Mouse (Mus musculus) liver, embryonic 12.5 days (tissue): ENCODE measurements at regions not wholly inside any gene's neighbourhood (a gene's known extent, or its start where the extent isn't known, plus 50 kb on each side); places are given as distances from the start of the nearest gene placed in this dataset.

Experiments used
- ATAC-seq: fragments of 200-750 bp; cut with Nextera tagmentation; 2 replicates; pipeline ENCODE4 v1.8.0; 2017; ENCODE audit warnings: moderate number of reproducible peaks, mild to moderate bottlenecking, moderate library complexity
- H3K27ac ChIP-seq: fragments of 300-500 bp; sonication (generic); 2 replicates; pipeline ENCODE4 v1.5.1; 2016; ENCODE audit warnings: mild to moderate bottlenecking
- H3K27me3 ChIP-seq: fragments of 300-500 bp; sonication (generic); replicated peaks from 2 replicates; pipeline ENCODE4 v1.6.1; 2016; ENCODE audit warnings: mild to moderate bottlenecking, moderate library complexity
- H3K36me3 ChIP-seq: fragments of 300-500 bp; sonication (generic); 2 replicates; pipeline ENCODE4 v1.6.1; 2016; ENCODE audit warnings: mild to moderate bottlenecking, moderate library complexity
- H3K4me1 ChIP-seq: fragments of 300-500 bp; sonication (generic); 2 replicates; pipeline ENCODE4 v1.6.1; 2016
- H3K4me2 ChIP-seq: fragments of 300-500 bp; sonication (generic); 2 replicates; pipeline ENCODE4 v1.6.1; 2016; ENCODE audit warnings: mild to moderate bottlenecking, moderate library complexity
- H3K4me3 ChIP-seq: fragments of 300-500 bp; sonication (generic); 2 replicates; pipeline ENCODE4 v1.5.1; 2016; ENCODE audit warnings: mild to moderate bottlenecking, moderate library complexity
- H3K9ac ChIP-seq: fragments of 300-500 bp; sonication (generic); 2 replicates; pipeline ENCODE4 v1.6.1; 2016; ENCODE audit warnings: mild to moderate bottlenecking, moderate library complexity
- H3K9me3 ChIP-seq: fragments of 300-500 bp; sonication (generic); replicated peaks from 2 replicates; pipeline ENCODE4 v1.6.1; 2016; ENCODE audit warnings: mild to moderate bottlenecking, moderate library complexity
- WGBS: fragments of 180-500 bp; shearing (Covaris S2); methylation state at CpG from one replicate; pipeline ENCODE4 v1.1.7; 2016; ENCODE audit not compliant: insufficient replicate concordance; 5-methylcytosine and 5-hydroxymethylcytosine counted together

- H3K27ac ChIP-seq, result no peak overlapping the region
- no peak overlapping the region for H3K4me2 ChIP-seq
- WGBS, result 69% methylated on average over 6 of the region's 6 CpGs
- no peaks in the 10 kb centered on the region for H3K4me1 ChIP-seq
- H3K27me3 ChIP-seq, result no peaks in the 10 kb centered on the region
- no peak for ATAC-seq
- no peak overlapping the region for H3K4me3 ChIP-seq
- no peak overlapping the region for H3K9ac ChIP-seq
- no peaks in the 10 kb centered on the region for H3K36me3 ChIP-seq
- no peaks in the 10 kb centered on the region for H3K9me3 ChIP-seq
These were observed 356.3 kb upstream of the Lmcd1 start for GRCm38 (mm10) chr6:111917248-111917721.

GRCm38 (mm10) chr6:111917868-111918597 is 355.5 kb upstream of the Lmcd1 start:
- Histone ChIP-seq H3K9ac (no peak overlapping the region), H3K36me3 (no peaks in the 10 kb centered on the region), H3K4me1 (no peaks in the 10 kb centered on the region), H3K9me3 (no peaks in the 10 kb centered on the region), H3K27me3 (no peaks in the 10 kb centered on the region), H3K4me3 (no peak overlapping the region), H3K4me2 (no peak overlapping the region), H3K27ac (no peak overlapping the region)
- no peak for ATAC-seq
- WGBS, result 59% methylated on average over 3 of the region's 3 CpGs

GRCm38 (mm10) chr6:111932596-111932995 is 341.0 kb upstream of the Lmcd1 start:
- no peak for ATAC-seq
- Histone ChIP-seq H3K27ac (no peak overlapping the region), H3K9me3 (peaks cover 4% of the 10 kb centered on the region; the same call in 1 of the 2 replicates), H3K9ac (no peak overlapping the region), H3K27me3 (no peaks in the 10 kb centered on the region), H3K4me2 (no peak overlapping the region), H3K4me1 (no peaks in the 10 kb centered on the region), H3K4me3 (no peak overlapping the region), H3K36me3 (no peaks in the 10 kb centered on the region)
- 48% methylated on average over 2 of the region's 2 CpGs for WGBS

- 44% methylated on average over 1 of the region's 1 CpGs for WGBS
These were observed 319.2 kb upstream of the Lmcd1 start for GRCm38 (mm10) chr6:111954401-111954800.

GRCm38 (mm10) chr6:111965766-111966165 is 307.8 kb upstream of the Lmcd1 start:
- no peak for ATAC-seq
- Histone ChIP-seq H3K9ac (no peak overlapping the region), H3K27ac (no peak overlapping the region), H3K4me2 (no peak overlapping the region), H3K4me3 (no peak overlapping the region), H3K36me3 (no peaks in the 10 kb centered on the region), H3K27me3 (no peaks in the 10 kb centered on the region), H3K4me1 (no peaks in the 10 kb centered on the region), H3K9me3 (0 out of 2 replicates have a peak, but pooled peaks cover 4% of the 10 kb centered on the region)
- WGBS, result 47% methylated on average over 3 of the region's 3 CpGs

More at GRCm38 (mm10) chr6:111954401-111954800, 319.2 kb upstream of the Lmcd1 start:
- Histone ChIP-seq H3K36me3 (no peaks in the 10 kb centered on the region), H3K9ac (no peak overlapping the region), H3K4me3 (no peak overlapping the region), H3K27me3 (no peaks in the 10 kb centered on the region), H3K27ac (no peak overlapping the region), H3K9me3 (no peaks in the 10 kb centered on the region), H3K4me2 (no peak overlapping the region), H3K4me1 (no peaks in the 10 kb centered on the region)
- no peak for ATAC-seq

GRCm38 (mm10) chr6:111985452-111985851 is 288.1 kb upstream of the Lmcd1 start:
- ATAC-seq, result no peak
- Histone ChIP-seq H3K27me3 (no peaks in the 10 kb centered on the region), H3K27ac (no peak overlapping the region)

GRCm38 (mm10) chr6:111995823-111996222 is 277.7 kb upstream of the Lmcd1 start:
- Histone ChIP-seq H3K9ac (no peak overlapping the region), H3K4me3 (no peak overlapping the region), H3K27ac (no peak overlapping the region), H3K9me3 (no peaks in the 10 kb centered on the region), H3K4me1 (no peaks in the 10 kb centered on the region), H3K4me2 (no peak overlapping the region), H3K36me3 (no peaks in the 10 kb centered on the region), H3K27me3 (no peaks in the 10 kb centered on the region)
- WGBS, result 68% methylated on average over 3 of the region's 3 CpGs
- ATAC-seq, result no peak

More at GRCm38 (mm10) chr6:111985452-111985851, 288.1 kb upstream of the Lmcd1 start:
- WGBS, result 35% methylated on average over 1 of the region's 1 CpGs
- no peak overlapping the region for H3K4me3 ChIP-seq
- no peaks in the 10 kb centered on the region for H3K9me3 ChIP-seq
- H3K9ac ChIP-seq, result no peak overlapping the region
- H3K36me3 ChIP-seq, result no peaks in the 10 kb centered on the region
- H3K4me2 ChIP-seq, result no peak overlapping the region
- H3K4me1 ChIP-seq, result no peaks in the 10 kb centered on the region

- no peak overlapping the region for H3K4me2 ChIP-seq
- H3K27me3 ChIP-seq, result no peaks in the 10 kb centered on the region
- WGBS, result 68% methylated on average over 3 of the region's 3 CpGs
- H3K9me3 ChIP-seq, result no peaks in the 10 kb centered on the region
- ATAC-seq, result no peak
- H3K9ac ChIP-seq, result no peak overlapping the region
- no peak overlapping the region for H3K27ac ChIP-seq
- no peak overlapping the region for H3K4me3 ChIP-seq
- no peaks in the 10 kb centered on the region for H3K36me3 ChIP-seq
- no peaks in the 10 kb centered on the region for H3K4me1 ChIP-seq
These were observed 269.6 kb upstream of the Lmcd1 start for GRCm38 (mm10) chr6:112003784-112004471.

- Histone ChIP-seq H3K36me3 (no peaks in the 10 kb centered on the region), H3K4me2 (no peak overlapping the region), H3K27me3 (no peaks in the 10 kb centered on the region), H3K4me1 (no peaks in the 10 kb centered on the region), H3K9me3 (no peaks in the 10 kb centered on the region), H3K9ac (no peak overlapping the region), H3K4me3 (no peak overlapping the region), H3K27ac (no peak overlapping the region)
- WGBS, result 44% methylated on average over 1 of the region's 1 CpGs
- no peak for ATAC-seq
These were observed 247.0 kb upstream of the Lmcd1 start for GRCm38 (mm10) chr6:112026261-112027205.

- H3K36me3 ChIP-seq, result no peaks in the 10 kb centered on the region
- H3K27ac ChIP-seq, result no peak overlapping the region
- no peaks in the 10 kb centered on the region for H3K9me3 ChIP-seq
- no peaks in the 10 kb centered on the region for H3K4me1 ChIP-seq
- H3K4me2 ChIP-seq, result no peak overlapping the region
- no peak overlapping the region for H3K9ac ChIP-seq
- H3K4me3 ChIP-seq, result no peak overlapping the region
- no peak for ATAC-seq
- H3K27me3 ChIP-seq, result no peaks in the 10 kb centered on the region
- 61% methylated on average over 6 of the region's 6 CpGs for WGBS
These were observed 222.9 kb upstream of the Lmcd1 start for GRCm38 (mm10) chr6:112050548-112051184.

GRCm38 (mm10) chr6:112052193-112052592 is 221.4 kb upstream of the Lmcd1 start:
- no peak overlapping the region for H3K27ac ChIP-seq
- no peak for ATAC-seq
- no peaks in the 10 kb centered on the region for H3K9me3 ChIP-seq

More at GRCm38 (mm10) chr6:112052193-112052592, 221.4 kb upstream of the Lmcd1 start:
- Histone ChIP-seq H3K27me3 (no peaks in the 10 kb centered on the region), H3K4me1 (no peaks in the 10 kb centered on the region), H3K9ac (no peak overlapping the region), H3K4me3 (no peak overlapping the region), H3K36me3 (no peaks in the 10 kb centered on the region), H3K4me2 (no peak overlapping the region)
- WGBS, result 75% methylated on average over 6 of the region's 6 CpGs
